Mouse (Mus musculus): ENCODE measurements at regions not wholly inside any gene's neighbourhood (a gene's known extent, or its start where the extent isn't known, plus 50 kb on each side); places are given as distances from the start of the nearest gene placed in this dataset.

DNA sequence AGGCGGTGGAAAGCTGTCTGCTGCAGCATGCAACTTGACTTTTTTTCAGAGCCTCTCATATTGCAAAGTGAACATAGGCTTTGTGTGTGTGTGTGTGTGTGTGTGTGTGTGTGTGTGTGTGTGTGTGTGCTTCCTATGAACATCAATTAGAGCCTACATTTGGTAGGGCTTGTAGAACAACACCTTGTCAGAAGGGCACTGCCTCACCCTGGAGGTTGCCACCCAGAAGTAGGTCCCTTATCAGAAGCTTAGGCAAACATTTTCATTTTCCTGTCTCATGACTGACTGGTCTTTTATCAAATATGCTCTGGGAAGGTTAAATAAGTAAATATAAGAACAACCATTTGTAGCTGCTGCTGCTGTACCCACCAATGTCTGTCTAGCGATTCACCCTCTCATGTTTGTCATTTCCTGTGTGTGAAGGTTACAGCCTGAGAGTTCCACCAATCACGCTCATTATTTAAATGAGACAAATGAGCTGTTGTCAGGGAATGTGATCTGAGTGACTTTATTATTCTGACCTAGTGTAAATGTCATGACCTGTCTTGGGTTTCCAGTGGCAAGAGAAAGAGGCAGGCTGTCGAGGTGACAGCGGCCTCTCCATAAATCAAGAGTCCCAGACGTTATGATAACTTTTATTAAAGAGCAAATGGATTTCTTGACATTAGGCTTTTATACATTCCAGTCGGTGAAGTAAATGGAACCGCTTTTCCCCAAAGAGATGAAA is 310.1 kb downstream of the Irx1 start:
- H3K36me3 ChIP-seq (ENCODE audit: control insufficient read depth in 1 of 2, insufficient read depth in 2 of 2, low read length in 2 of 2): no peaks in the 10 kb centered on the region
- H3K27me3 ChIP-seq (ENCODE audit: control insufficient read depth in 1 of 2, insufficient read depth in 2 of 2, low read length in 2 of 2): no peaks in the 10 kb centered on the region
- H3K4me3 ChIP-seq (ENCODE audit: control insufficient read depth in 1 of 2, insufficient read depth in 1 of 2, low read depth in 2 of 2, low read length in 2 of 2): no peak overlapping the region
- H3K27ac ChIP-seq (ENCODE audit: control insufficient read depth, low read depth, low read length): no peak overlapping the region
- H3K4me1 ChIP-seq (ENCODE audit: control insufficient read depth in 1 of 2, insufficient read depth in 2 of 2, low read length in 2 of 2): no peaks in the 10 kb centered on the region
- H3K9me3 ChIP-seq (replicated peaks; ENCODE audit: insufficient read depth, low read length): no peaks in the 10 kb centered on the region
- no peak for DNase-seq (ENCODE audit: low read depth, low spot score)
- no peak overlapping the region for H3K9ac ChIP-seq (ENCODE audit: control insufficient read depth, low read depth, low read length, poor library complexity, severe bottlenecking)
- TF ChIP-seq NELFE (IDR thresholded peaks at IDR 0.05; ENCODE audit: low read depth, low read length): no peak
- H3K79me2 ChIP-seq (ENCODE audit: control insufficient read depth, insufficient read depth, low read length, poor library complexity): no peaks in the 10 kb centered on the region

DNA sequence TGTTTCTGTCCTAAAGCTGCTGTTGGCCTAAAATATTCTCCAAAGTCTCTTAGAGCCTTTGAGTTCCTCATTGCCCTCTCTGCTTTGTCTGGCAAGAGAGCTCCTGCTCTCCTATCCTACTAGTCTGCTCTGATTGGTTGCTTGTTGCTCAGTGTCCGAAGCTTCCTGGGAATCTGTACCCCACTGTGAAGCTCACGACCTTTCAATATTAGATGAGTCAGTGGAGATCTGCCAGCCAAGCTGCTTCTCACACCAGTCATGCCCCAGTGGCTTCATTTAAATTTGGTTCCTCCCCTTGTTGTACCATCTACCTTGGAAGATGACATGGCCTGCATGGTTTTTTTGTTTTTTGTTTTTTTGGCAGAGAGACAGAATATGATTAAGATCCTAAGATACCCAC is 313.6 kb downstream of the Irx1 start:
- no peaks in the 10 kb centered on the region for H3K79me2 ChIP-seq (ENCODE audit: control insufficient read depth, insufficient read depth, low read length, poor library complexity)
- H3K9me3 ChIP-seq (replicated peaks; ENCODE audit: insufficient read depth, low read length): no peaks in the 10 kb centered on the region
- DNase-seq (ENCODE audit: low read depth, low spot score): no peak
- no peaks in the 10 kb centered on the region for H3K27me3 ChIP-seq (ENCODE audit: control insufficient read depth in 1 of 2, insufficient read depth in 2 of 2, low read length in 2 of 2)
- no peak overlapping the region for H3K9ac ChIP-seq (ENCODE audit: control insufficient read depth, low read depth, low read length, poor library complexity, severe bottlenecking)
- no peak overlapping the region for H3K27ac ChIP-seq (ENCODE audit: control insufficient read depth, low read depth, low read length)
- H3K36me3 ChIP-seq (ENCODE audit: control insufficient read depth in 1 of 2, insufficient read depth in 2 of 2, low read length in 2 of 2): no peaks in the 10 kb centered on the region
- TF ChIP-seq MEF2A (IDR thresholded peaks at IDR 0.05; ENCODE audit: extremely low read depth, insufficient replicate concordance, low read depth, low read length, poor library complexity, severe bottlenecking) (no peak), USF2 (IDR thresholded peaks at IDR 0.05; ENCODE audit: borderline replicate concordance in 1 of 2, insufficient read depth in 1 of 2, low read depth in 1 of 2, low read length in 2 of 2) (no peak), NELFE (IDR thresholded peaks at IDR 0.05; ENCODE audit: low read depth, low read length) (no peak), SIN3A (IDR thresholded peaks at IDR 0.05; ENCODE audit: low read length) (no peak), EP300 (IDR thresholded peaks at IDR 0.05; ENCODE audit: low read depth in 1 of 2, low read length in 2 of 2) (no peak), HCFC1 (IDR thresholded peaks at IDR 0.05; ENCODE audit: low read depth, low read length) (no peak)
- no peaks in the 10 kb centered on the region for H3K4me1 ChIP-seq (ENCODE audit: control insufficient read depth in 1 of 2, insufficient read depth in 2 of 2, low read length in 2 of 2)
- H3K4me3 ChIP-seq (ENCODE audit: control insufficient read depth in 1 of 2, insufficient read depth in 1 of 2, low read depth in 2 of 2, low read length in 2 of 2): no peak overlapping the region

DNA sequence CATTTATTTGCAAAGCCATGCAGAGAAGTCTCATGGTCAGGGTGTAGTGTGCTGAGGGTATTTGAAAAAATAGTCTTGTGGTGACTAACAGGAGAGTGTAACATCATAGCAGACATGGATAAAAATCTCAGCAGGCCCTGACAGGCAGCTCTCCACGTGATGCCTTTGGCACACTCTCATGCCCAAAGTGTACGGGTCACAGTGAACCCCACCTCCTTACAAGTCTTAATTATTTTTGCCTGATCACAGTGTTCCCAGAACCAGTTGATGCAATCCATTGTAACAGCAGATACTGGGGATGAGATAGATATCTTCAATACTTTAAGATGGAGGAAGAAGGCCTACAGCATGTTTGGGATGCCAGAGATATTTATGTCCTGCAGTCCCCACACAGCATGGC is 314.5 kb downstream of the Irx1 start:
- Histone ChIP-seq H3K36me3 (ENCODE audit: control insufficient read depth in 1 of 2, insufficient read depth in 2 of 2, low read length in 2 of 2) (no peaks in the 10 kb centered on the region), H3K79me2 (ENCODE audit: control insufficient read depth, insufficient read depth, low read length, poor library complexity) (no peaks in the 10 kb centered on the region), H3K27me3 (ENCODE audit: control insufficient read depth in 1 of 2, insufficient read depth in 2 of 2, low read length in 2 of 2) (no peaks in the 10 kb centered on the region), H3K4me3 (ENCODE audit: control insufficient read depth in 1 of 2, insufficient read depth in 1 of 2, low read depth in 2 of 2, low read length in 2 of 2) (no peak overlapping the region), H3K4me1 (ENCODE audit: control insufficient read depth in 1 of 2, insufficient read depth in 2 of 2, low read length in 2 of 2) (no peaks in the 10 kb centered on the region), H3K9me3 (replicated peaks; ENCODE audit: insufficient read depth, low read length) (no peaks in the 10 kb centered on the region), H3K9ac (ENCODE audit: control insufficient read depth, low read depth, low read length, poor library complexity, severe bottlenecking) (no peak overlapping the region), H3K27ac (ENCODE audit: control insufficient read depth, low read depth, low read length) (no peak overlapping the region)
- no peak for TF ChIP-seq MYB (IDR thresholded peaks at IDR 0.05; ENCODE audit: low read depth, low read length)
- TF ChIP-seq POLR2A (IDR thresholded peaks at IDR 0.05; ENCODE audit: control insufficient read depth in 1 of 2, insufficient read depth in 1 of 2, low read depth in 1 of 2, low read length in 2 of 2, poor library complexity in 1 of 2): no peak
- no peak for TF ChIP-seq MXI1 (IDR thresholded peaks at IDR 0.05; ENCODE audit: low read depth, low read length)
- TF ChIP-seq HCFC1 (IDR thresholded peaks at IDR 0.05; ENCODE audit: low read depth, low read length): no peak
- TF ChIP-seq ELF1 (IDR thresholded peaks at IDR 0.05; ENCODE audit: low read depth, low read length): no peak
- TF ChIP-seq USF1 (IDR thresholded peaks at IDR 0.05; ENCODE audit: low read depth, low read length): no peak
- TF ChIP-seq MAX (IDR thresholded peaks at IDR 0.05; ENCODE audit: low read length): no peak
- no peak for TF ChIP-seq GABPA (IDR thresholded peaks at IDR 0.05; ENCODE audit: low read depth, low read length)
- no peak for TF ChIP-seq CHD2 (IDR thresholded peaks at IDR 0.05; ENCODE audit: low read length)
- no peak for DNase-seq (ENCODE audit: low read depth, low spot score)
